Mouse (Mus musculus) layer of hippocampus, postnatal 36 days (tissue): ENCODE data around the gene Trmt44. TPM values are rescaled to one million over a fixed set of nuclear protein-coding genes. Genes with fewer than 3 reads are reported as not detected.

ENCODE experiments used
- DNase-seq, 2 experiments: peaks; one replicate each; pipeline ENCODE4 v3.0.0; 2022
- total RNA-seq, 2 experiments: library from RNA; stranded (reverse); gene quantifications; 2 replicates each; pipeline ENCODE4 v1.2.3; 2021

Trmt44 gene
- total RNA-seq: 1 to 10 TPM; 7.6 to 9.1 TPM

- peak; percentile 93 for DNase-seq
Measured at GRCm38 (mm10) chr5:35574653-35575599, at the start of gene Trmt44. Gene Trmt44, minus strand, starts transcription at chr5:35575070.

- DNase-seq: no peak
Measured at GRCm38 (mm10) chr5:35623831-35624230, 49.0 kb upstream of the Trmt44 start.

GRCm38 (mm10) chr5:35621114-35621513 lies 46.2 kb upstream of the Trmt44 start:
- DNase-seq: peak; percentile 11 to 16

- DNase-seq: no peak
Measured at GRCm38 (mm10) chr5:35616943-35617342, 42.1 kb upstream of the Trmt44 start.

GRCm38 (mm10) chr5:35612722-35613121 lies 37.9 kb upstream of the Trmt44 start:
- DNase-seq: no peak

GRCm38 (mm10) chr5:35611900-35612299 lies 37.0 kb upstream of the Trmt44 start:
- peak; percentile 23 to 30 for DNase-seq

- no peak for DNase-seq
Measured at GRCm38 (mm10) chr5:35611170-35611569, 36.3 kb upstream of the Trmt44 start.

- no peak for DNase-seq
Measured at GRCm38 (mm10) chr5:35610381-35610780, 35.5 kb upstream of the Trmt44 start.

GRCm38 (mm10) chr5:35609971-35610370 lies 35.1 kb upstream of the Trmt44 start:
- no peak for DNase-seq

- DNase-seq: no peak
Measured at GRCm38 (mm10) chr5:35609381-35609780, 34.5 kb upstream of the Trmt44 start.

GRCm38 (mm10) chr5:35608559-35608958 lies 33.7 kb upstream of the Trmt44 start:
- DNase-seq: no peak

- no peak for DNase-seq
Measured at GRCm38 (mm10) chr5:35607784-35608183, 32.9 kb upstream of the Trmt44 start.

GRCm38 (mm10) chr5:35606800-35607199 lies 31.9 kb upstream of the Trmt44 start:
- no peak for DNase-seq

GRCm38 (mm10) chr5:35605355-35605754 lies 30.5 kb upstream of the Trmt44 start:
- DNase-seq: no peak

GRCm38 (mm10) chr5:35601526-35601925 lies 26.7 kb upstream of the Trmt44 start:
- DNase-seq: no peak

- DNase-seq: no peak
Measured at GRCm38 (mm10) chr5:35600233-35600632, 25.4 kb upstream of the Trmt44 start.

GRCm38 (mm10) chr5:35596169-35597160 lies 21.6 kb upstream of the Trmt44 start:
- DNase-seq: no peak

GRCm38 (mm10) chr5:35595706-35596105 lies 20.8 kb upstream of the Trmt44 start:
- DNase-seq: peak; percentile 70

GRCm38 (mm10) chr5:35594768-35595167 lies 19.9 kb upstream of the Trmt44 start:
- no peak for DNase-seq

- no peak for DNase-seq
Measured at GRCm38 (mm10) chr5:35593272-35593671, 18.4 kb upstream of the Trmt44 start.

GRCm38 (mm10) chr5:35592824-35593223 lies 18.0 kb upstream of the Trmt44 start:
- DNase-seq: no peak

GRCm38 (mm10) chr5:35592081-35592736 lies 17.3 kb upstream of the Trmt44 start:
- no peak for DNase-seq
